Mouse (Mus musculus) lung, adult 18-20 months (tissue): ENCODE measurements around the gene Palld.

Experiments used
- DNase-seq, 2 experiments: peaks; one replicate each; pipeline ENCODE4 v3.0.0; 2022; ENCODE audit warnings: mixed read lengths in 2 of 2

The Palld gene

DNA sequence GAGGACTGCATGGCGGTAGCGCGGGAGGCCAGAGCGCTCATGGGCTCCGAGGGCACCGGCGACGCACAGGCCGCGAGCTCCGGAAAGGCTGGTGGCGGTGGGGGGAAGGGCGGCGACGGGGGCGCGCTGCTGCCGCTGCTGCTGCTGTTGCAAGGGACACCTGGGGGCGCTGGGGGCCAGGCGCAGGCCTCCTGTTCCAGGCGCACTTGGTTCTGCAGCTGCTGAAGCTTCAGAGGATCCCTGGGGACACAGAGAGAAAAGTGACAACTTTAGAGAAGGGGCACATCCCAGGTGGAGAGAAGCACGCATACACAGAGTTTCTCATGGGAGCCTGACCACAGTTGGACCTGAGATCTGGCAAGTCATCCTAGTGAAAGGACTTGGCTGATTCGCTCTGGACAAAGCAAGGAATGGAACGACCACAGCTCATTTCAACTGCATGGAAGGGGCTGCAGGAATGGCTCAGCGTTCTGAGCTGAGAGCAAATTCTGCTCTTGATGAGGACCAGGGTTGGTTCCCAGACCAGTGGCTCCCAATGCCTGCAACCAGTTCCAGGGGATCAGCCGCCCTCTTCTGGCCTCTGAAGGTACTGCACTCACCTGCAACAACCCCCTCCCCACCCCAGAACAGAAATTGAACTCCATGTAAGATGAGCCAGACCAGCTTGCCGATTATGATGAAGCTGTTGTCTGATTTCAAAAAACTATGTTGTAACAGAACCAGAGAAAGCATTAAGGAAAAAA, 352.3 kb downstream of the Palld start:
- no peak for DNase-seq

GRCm38 (mm10) chr8:61549585-61549984, 352.9 kb downstream of the Palld start:
- no peak for DNase-seq

DNA sequence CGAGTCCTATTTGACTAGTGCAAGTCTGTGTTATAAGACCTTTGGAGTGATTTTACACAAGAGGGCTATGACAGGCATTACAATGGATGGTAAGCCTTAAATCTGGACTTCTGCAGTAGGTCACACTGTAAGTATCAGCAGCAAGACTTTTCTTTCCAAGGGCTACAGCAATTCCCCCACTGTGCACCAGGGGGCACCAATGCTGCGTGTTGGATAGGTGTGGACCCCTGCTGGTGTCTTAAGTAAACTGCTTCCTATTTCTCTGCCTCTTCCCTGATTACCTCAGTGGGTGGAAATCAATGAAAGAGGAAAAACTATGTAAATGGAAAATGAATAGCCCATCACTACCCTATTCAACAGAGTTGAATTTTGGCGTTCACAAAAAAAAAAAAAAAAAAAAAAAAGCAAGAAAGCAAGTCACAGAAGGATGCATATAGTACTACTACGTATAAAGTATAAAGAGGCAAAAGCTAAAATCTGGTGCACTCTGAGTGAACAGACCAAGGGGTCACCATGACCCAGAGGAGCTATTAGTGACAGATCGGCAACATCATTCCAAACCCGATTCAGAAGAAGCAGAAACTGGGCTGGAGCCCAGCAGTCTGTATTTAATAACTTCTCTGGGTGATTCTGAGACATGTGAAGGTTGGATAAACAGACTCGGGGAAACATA, 362.5 kb downstream of the Palld start:
- peak; percentile 75 to 78 for DNase-seq

GRCm38 (mm10) chr8:61537471-61537870, 365.0 kb downstream of the Palld start:
- peak; percentile 26 to 33 for DNase-seq

- no peak for DNase-seq
Measured at GRCm38 (mm10) chr8:61535472-61535871, 367.0 kb downstream of the Palld start.

DNA sequence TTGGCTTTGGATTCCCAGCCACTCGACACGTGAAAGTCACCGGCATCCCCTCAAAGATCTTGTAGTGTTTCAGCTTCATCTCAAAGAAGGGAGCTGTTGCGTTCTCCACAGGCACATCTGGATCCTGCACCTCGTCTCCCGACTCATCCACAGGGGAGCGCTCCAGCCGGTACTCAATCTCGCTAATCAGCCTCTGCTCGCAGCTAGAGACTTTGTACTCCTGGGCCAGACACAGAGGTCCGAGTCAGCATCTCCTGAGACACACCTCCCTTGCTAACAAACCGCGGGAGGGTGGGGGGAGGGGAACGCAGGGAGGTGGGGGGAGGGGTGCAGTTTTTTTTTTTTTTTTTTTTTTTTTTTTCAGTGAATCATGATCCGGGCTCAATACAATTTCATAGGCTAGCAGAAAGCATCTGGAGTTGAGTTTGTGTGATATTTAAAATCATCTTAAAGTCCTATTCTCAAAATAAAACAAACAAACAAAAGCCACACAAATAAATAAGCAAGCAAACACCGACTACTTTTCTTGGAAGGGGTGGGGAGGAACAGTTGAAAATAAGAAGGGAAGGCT, 369.0 kb downstream of the Palld start:
- no peak for DNase-seq

DNA sequence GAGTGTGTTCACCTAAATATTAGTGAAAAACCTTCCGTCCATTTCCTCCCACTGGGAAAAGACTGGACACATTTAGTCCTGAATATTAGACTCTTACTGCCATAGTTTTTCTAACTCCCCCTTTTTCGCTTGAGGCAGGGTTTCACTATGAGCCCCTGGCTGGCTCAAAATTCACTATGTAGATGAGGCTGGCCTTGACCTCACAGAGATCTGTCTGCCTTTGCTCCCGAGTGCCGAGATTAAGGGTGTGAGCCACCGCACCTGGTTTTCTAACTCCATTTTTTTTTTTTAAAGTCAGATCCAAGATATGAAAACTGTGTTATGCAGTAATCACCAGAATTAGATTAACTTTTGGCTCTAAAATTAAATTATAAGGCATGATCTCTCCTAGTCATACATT, 369.7 kb downstream of the Palld start:
- no peak for DNase-seq

- no peak for DNase-seq
Measured at GRCm38 (mm10) chr8:61531944-61532795, 370.3 kb downstream of the Palld start.

DNA sequence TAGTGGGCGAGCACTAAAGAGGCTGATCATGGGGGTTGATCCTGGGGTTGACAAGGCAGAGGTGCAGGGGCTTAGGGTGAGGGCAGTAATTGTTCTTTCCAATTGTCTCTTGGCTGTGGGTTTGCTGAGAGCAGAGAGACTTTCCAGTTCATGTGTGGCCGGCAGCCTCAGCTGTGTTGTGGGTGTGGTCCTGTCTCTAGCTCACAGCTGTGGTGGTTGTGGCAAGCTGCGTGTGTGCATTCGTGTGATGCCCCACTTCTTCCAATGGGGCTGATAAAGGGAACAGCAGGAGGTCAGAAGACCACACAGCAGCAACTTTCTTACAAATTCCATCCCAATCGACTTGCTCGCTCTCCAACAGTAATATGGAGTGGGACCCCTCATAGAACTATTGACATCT, 373.8 kb downstream of the Palld start:
- DNase-seq, result no peak

DNA sequence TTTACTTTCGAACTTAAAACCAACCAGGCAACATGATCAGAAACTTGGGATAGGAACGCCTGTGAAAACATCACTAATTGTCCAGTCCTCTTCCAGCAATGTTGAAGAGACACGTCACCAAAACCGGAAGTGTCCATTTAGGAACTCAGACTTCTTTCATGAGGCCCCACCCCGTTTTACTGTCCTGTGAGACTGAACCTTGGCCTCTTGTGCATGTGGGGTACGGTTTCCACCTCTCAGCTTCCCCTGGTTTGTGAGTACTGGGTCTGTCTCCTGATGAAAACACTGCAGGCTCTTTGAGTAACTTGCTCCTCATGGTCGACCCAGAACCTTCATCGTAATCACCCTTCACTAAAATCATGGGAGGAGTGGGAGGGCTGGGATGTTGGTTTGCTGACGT, 374.3 kb downstream of the Palld start:
- no peak for DNase-seq

- no peak for DNase-seq
Measured at GRCm38 (mm10) chr8:61527037-61527436, 375.5 kb downstream of the Palld start.

- DNase-seq, result no peak
Measured at GRCm38 (mm10) chr8:61522132-61522531, 380.4 kb downstream of the Palld start.

- no peak for DNase-seq
Measured at GRCm38 (mm10) chr8:61517502-61518185, 384.8 kb downstream of the Palld start.

DNA sequence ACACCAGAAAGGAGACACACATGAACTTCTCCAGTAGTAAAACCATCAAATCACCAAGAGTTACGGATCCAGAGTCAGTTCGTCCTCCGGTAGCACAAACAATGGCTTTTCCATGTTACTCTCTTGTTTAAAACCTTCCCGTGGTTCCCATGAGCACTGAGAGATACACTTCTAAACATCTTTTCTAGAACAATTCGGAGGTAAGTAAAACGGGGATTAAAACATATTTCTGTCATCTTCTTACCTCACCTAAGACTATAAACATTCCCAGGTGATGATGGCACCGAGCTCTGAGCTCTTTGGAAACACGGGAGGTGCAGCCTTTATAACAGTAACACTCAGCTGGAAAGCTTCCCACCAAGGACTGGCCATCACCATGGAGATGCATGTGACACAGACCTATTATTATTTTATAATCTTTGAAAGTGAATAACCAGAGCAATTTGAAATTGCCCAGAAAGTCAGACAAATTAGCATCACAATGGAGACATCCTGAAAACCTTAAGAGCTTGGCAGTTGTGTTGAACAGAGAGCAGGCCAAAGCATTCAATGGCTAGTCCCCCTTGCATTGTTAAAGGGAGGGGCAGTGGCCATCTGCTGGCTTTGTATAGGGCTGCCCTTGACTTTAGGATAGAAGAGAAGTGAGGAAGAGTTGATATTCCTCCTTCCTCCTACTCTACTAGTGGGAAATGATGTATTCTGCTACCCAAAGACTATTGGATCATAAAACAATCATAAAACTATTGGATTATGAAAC, 385.6 kb downstream of the Palld start:
- no peak for DNase-seq

- peak; percentile 63 to 68 for DNase-seq
Measured at GRCm38 (mm10) chr8:61515931-61516744, 386.4 kb downstream of the Palld start.

DNA sequence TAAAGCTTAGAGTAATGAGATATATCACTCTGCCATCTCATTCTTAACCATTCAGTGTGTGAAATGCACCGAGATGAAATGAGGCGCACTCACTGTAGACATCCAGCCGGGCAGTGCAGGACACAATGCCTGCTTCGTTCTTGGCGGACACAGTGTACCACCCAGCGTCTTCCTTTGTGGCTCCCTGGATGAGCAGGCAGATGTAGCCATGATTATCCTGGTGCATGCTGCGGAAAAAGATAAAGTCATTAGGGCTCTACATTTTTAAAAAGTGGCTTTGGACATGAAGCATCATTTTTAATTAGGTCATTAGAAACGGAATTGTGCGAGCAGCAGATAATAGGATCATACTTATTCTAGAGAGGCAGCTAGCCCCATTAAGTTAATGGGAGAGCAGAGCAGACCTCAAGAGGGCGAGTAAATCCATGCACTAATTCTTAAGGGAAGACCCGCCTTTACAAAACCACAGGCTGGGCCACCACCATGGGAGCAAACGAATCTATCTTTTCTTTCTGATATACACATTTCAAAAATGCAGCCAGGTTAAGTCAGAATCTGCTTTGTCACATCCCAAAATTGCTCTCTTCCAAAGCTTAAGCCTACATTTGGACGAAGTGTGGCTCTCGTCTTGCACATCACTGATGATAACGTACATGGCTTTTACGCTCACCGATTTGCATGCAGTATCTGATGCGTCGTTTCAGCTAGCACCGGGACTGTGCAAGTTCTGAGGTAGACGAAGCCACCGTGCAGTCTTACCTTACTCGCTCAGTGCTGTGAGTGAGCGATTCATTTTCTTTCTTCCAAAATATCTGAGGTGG, 387.2 kb downstream of the Palld start:
- no peak for DNase-seq

GRCm38 (mm10) chr8:61502277-61502676, 400.2 kb downstream of the Palld start:
- DNase-seq, result no peak

- DNase-seq, result no peak
Measured at GRCm38 (mm10) chr8:61500914-61501313, 401.6 kb downstream of the Palld start.

- DNase-seq, result peak in 1 of 2 experiments; percentile 40
Measured at GRCm38 (mm10) chr8:61499035-61499434, 403.5 kb downstream of the Palld start.

GRCm38 (mm10) chr8:61497110-61497509, 405.4 kb downstream of the Palld start:
- no peak for DNase-seq
